Mouse (Mus musculus) C2C12 (cell line): ENCODE results near the gene Nhlrc3.

Experiments
- CTCF ChIP-seq: IDR thresholded peaks from one replicate; pipeline ENCODE4 v1.5.1; 2011; ENCODE audit not compliant: control insufficient read depth, insufficient read depth, insufficient read length
- MAX ChIP-seq: IDR thresholded peaks from one replicate; pipeline ENCODE4 v1.6.1; 2011; ENCODE audit warnings: mild to moderate bottlenecking, control low read depth
- MYOD1 ChIP-seq: IDR thresholded peaks from one replicate; pipeline ENCODE4 v1.6.1; 2011; ENCODE audit warnings: low read depth; ENCODE audit not compliant: control insufficient read depth, insufficient read length
- MYOG ChIP-seq: IDR thresholded peaks from one replicate; pipeline ENCODE4 v1.6.1; 2011; ENCODE audit not compliant: control insufficient read depth, insufficient read length; ENCODE audit errors: extremely low read depth
- USF1 ChIP-seq: IDR thresholded peaks from one replicate; pipeline ENCODE4 v1.6.1; 2011; ENCODE audit warnings: low read depth, mild to moderate bottlenecking, control low read depth, moderate library complexity

DNA sequence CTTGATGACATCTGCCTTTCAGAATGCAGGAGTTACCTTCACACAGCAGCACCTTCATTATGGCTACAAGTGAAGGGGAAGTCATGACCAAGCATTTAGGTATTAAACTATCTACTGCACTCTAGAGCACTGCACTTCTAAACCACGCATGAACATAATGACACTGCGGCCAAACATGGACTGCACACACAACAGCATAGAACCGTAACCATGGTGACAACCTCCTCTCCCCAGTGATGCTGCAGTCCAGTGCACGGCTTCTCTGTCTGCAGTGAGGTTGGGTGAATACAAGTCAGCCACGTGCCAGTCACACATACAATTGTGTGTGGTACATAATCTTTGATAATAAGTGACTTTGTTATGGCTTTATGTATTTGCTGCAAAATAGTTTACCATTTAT, 17.6 kb downstream of the Nhlrc3 start:
- TF ChIP-seq CTCF (no peak), MAX (no peak), MYOG (no peak), MYOD1 (no peak), USF1 (no peak)
